Mouse (Mus musculus): Measurements from ENCODE around the gene Sell.

GRCm38 (mm10) chr1:164096780-164097179, 35.0 kb downstream of the Sell start:
- no peak for TF ChIP-seq POLR2A (IDR thresholded peaks at IDR 0.05; ENCODE audit: low read depth, low read length)
- TF ChIP-seq CTCF (IDR thresholded peaks at IDR 0.05; ENCODE audit: borderline replicate concordance, insufficient read depth, low read length): no peak

Data from embryonic fibroblast, embryonic 13.5 days (primary cell).